Mouse (Mus musculus): ENCODE measurements around the gene Egfr. TPM values are rescaled to one million over a fixed set of nuclear protein-coding genes. Genes with fewer than 3 reads are reported as not detected.

Egfr gene
- polyA plus RNA-seq (2017; shearing (Covaris generic)): not detected

GRCm38 (mm10) chr11:16752007-16752348, at the start of gene Egfr:
Gene Egfr (plus strand): TSS chr11:16752203.
- no peak for ATAC-seq

GRCm38 (mm10) chr11:16703221-16703620, 48.8 kb upstream of the Egfr start:
- no peak for ATAC-seq

- no peak for ATAC-seq
These were observed 16.8 kb upstream of the Egfr start for GRCm38 (mm10) chr11:16735083-16735644.

- ATAC-seq: no peak
These were observed 14.7 kb upstream of the Egfr start for GRCm38 (mm10) chr11:16737323-16737722.

DNA sequence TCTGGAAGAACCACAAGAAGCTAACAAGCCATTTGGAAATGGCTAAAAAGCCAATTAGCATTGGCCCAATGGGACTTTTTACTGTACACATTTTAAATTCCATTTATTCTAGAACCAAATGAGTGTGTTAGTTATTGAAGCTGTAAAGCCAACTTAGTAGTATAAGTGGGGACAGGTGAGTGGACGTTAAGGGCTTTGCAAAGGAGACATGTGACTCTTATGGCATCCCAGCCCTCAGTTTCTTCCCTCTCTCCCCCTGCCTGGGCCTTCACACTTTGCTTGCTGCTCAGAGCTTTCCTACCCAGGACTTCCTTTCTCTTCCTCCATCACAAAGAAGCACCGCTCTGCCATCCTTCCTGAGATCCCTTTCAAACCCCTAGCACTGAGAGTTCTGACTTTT, 13.3 kb upstream of the Egfr start:
- no peak for ATAC-seq

DNA sequence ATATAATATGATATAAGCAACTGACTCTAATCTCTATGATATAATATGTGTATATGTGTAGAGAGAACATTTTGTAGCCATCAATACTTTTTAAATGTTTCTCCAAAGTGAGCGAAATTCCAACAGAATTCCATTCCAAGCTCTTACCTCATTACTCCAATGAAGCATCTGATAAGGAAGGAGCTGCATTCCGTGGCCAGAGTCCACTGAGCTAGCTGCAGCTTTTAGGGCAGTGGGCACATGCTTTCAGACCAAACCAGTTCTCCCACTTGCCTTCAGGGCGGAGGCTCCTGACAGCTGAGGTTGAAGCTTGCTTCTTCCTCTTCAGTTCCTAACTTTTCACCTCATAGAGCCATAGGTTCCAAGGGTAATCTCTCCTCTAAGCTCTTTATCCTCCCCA, 12.8 kb upstream of the Egfr start:
- no peak for ATAC-seq

GRCm38 (mm10) chr11:16740691-16741611, 11.1 kb upstream of the Egfr start:
- ATAC-seq: no peak

DNA sequence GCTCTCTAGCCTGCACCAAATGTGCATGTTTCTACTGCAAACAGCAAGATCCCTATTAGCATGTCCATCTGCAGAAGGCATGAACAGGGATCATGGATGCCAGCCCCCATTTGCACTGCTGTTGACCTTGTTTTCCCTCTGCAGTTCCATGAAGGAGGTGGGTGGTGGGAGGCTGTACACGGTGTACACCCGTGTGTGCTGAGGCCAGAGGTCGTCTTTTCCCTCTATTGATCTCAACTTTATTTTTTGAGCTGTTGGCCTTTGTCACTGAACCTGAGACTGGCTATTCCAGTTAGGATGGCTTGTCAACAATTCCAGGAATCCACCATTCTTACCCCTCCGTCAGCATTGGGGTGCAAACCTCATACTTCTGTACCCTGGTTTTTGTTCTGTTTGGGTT, 9.8 kb upstream of the Egfr start:
- no peak for ATAC-seq

GRCm38 (mm10) chr11:16742821-16743220, 9.2 kb upstream of the Egfr start:
- no peak for ATAC-seq

- ATAC-seq: no peak
These were observed 483 bp upstream of the Egfr start for GRCm38 (mm10) chr11:16751457-16751982.

DNA sequence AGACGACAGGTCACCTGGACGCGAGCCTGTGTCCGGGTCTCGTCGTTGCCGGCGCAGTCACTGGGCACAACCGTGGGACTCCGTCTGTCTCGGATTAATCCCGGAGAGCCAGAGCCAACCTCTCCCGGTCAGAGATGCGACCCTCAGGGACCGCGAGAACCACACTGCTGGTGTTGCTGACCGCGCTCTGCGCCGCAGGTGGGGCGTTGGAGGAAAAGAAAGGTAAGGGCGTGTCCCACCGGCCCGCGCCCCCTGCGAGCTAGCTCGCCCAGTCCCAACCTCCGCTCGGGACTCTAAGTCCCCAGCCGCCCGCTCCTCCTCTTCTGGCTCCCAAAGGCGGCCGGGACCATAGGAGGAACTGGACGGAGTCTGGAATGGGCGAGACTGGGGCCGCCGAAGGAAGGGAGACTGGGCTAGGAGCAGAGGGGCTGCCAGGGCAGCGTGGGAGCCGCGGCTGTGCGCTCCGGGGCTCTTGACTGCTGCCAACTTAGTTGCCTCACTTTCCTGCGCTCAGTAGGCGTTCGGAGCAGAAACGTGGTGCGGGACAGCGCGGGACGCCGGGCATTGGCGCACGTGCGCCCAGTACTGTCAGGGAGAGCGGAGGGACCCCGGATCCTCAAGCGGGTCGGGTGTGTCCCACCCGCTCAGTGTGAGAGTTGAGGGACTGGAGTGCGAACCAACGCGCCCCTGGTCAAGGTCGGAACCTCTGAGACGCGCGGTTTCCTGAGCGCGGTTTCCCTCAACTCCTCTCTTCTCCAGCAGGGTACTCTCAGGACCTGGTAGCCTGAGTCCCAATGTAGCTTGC, 548 bp downstream of the Egfr start:
- ATAC-seq: no peak

DNA sequence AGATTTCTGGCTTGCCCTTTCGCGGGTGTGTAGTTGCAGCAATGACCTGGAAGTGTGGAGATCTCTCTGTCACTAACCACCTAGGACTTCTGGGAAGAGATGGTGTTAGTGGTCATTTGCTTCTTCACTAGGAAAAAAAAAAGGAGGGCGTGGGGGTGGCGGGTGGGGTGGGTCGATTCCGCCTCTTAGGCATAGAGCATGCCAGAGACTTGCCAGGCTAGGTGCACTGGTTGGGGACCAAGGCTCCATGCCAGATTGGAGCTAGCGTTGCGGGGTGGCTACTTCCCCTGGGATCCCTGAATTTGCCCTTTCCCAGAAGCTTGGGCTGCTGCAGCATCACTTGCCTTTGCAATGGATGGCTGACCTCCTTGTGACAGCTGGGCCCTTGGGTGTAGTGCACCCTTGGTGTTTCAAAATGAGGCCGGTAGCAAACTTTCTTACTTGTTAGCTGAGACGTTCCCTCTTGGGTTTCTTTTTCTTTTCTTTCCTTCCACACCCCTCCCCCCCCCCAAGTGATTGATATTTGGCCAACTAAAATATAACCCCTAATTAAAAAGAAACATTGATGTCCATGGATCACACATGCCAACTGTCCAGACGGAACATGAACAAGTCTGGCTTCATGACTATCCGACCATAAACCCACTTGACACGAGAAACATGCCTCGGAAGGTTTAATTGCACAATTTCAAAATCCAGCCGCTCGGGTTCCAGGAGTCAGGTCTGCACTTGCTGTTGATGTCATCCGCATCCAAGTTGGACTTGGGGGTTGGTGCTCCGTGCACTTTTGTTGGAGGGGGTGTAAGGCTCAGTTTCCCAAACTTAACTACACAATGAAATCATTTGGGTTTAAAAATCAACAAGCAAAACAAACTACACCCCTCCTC, 1.4 kb downstream of the Egfr start:
- no peak for ATAC-seq

DNA sequence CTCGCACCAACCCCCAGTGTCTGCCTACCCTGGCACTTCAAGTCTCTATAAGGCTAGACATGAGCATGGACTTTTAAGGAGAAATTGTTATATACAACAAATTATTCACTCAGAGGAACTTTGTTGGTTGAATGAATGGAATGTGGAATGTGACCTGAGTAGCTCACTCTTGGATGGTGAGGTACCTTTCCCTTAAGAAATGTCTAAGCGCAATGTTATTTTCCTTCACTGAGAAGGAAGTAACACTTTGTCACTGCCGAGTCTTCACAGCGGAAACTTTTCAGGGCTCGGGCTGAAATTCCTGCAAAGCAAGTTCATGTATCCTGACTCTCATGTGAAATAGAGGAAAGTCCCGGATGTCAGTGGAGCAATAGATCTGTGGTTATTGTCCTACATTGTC, 7.9 kb downstream of the Egfr start:
- ATAC-seq: no peak

DNA sequence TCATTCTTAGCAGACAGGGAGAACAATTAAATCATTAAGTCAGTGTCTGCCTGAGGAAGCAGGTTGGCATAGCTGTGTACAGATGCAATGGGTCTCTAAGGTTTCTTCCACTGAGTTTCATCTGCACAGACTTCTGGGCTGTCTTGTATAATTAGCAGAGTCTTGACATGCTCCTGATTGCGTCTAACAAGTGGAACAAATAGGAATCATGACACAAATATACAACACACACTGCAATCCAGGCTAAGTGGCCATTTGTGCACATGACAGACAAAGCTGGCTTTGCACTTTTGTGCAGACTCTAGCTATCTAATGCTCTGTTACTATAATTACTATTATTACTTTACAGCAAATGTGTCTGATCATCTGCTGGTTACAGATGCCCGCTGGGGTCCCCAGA, 9.2 kb downstream of the Egfr start:
- ATAC-seq: no peak

DNA sequence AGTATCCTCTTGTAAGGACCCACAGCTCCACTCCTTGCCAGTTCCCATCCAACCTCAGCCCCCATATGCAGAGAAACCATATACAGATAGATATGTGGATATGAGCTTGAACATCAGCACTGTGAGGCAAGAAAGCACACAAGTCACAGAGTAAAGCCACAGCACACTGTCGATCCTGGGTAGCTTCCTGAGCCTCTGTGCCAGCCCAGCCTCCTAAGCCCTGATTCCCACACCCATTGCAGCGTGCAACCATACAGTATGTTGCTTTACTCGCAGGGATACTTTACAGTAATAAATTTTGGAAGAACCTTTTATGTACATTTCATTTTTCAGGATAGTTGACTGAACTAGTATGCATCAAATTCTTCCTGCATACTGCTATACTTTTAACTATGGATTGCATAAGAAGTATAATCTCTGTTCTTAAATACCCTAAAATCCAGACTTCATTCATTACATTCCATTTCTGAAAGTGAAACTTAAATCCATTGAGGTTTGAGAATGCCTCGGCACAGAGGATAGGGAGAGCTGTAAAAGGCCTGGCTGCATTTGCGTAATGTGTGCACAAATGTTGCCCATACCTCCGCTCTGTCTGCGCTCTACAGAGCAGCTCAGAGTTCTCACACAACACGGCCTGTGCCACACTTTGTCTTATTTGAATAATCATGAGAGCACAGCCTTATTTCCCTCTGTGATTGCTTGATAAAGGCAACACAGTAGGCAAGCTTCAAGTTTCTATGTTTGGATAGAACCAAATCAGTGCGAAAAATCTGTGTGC, 14.2 kb downstream of the Egfr start:
- ATAC-seq: no peak

DNA sequence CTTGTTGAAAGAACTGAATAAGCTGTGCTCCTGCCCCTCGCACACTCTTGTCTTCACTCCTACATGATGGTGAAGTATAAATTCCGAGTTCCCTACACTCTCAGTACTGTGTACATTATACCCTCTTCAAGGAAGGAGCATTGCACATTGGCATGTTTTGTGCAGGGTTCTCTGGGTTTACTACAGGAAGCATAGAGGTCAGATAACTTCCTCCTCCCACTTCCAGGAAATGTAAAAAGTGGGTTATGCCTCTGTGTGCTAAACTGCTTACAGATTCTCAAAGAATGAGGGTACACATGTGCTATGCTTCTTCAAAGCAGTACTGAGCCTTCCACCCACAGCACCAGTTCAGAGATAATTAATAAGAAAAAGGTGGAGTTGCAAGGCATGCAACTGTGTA, 16.0 kb downstream of the Egfr start:
- peak; percentile 56 for ATAC-seq

DNA sequence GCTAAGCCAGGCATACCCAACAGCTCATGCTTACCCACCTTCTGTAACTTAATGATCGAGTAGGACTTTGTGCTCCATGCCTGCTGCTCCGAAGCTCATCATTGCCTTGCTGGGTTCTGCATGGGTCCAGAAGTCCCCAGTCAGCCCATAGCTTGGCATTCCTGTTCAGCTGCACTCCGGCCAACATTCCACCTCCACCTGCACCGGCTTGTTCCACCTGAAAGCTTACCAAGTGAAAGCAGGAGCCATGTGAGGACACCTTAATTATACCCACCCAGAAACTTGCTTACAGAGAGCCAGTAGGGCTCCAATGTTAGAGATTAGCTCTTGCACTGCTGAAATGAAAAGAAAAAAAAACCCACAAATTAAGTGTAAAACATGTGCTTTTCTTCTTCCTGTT, 17.3 kb downstream of the Egfr start:
- ATAC-seq: no peak

- ATAC-seq: peak; percentile 37
These were observed 17.8 kb downstream of the Egfr start for GRCm38 (mm10) chr11:16769709-16770303.

- ATAC-seq: no peak
These were observed 19.0 kb downstream of the Egfr start for GRCm38 (mm10) chr11:16770966-16771365.

- ATAC-seq: no peak
These were observed 20.7 kb downstream of the Egfr start for GRCm38 (mm10) chr11:16772717-16773116.

DNA sequence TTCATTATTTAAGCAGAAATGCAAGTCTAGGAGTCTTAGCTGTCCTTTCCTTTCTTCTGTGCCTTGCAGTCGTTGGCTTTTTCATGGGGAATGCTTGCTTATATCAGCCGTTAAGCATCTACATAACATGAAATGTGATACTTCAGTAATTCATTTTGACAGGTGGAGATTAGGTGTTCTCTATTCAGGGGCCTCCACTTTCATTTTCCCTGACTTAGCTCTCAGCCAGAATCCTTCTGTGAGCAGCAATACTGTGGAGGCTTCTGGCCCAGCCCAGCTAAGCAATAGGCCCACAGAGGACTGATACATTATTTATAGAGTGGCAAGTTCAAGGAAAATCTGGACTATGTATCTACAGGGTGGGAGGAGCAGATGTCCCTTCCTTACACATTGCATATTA, 25.0 kb downstream of the Egfr start:
- no peak for ATAC-seq

All from inflammation-experienced regulatory T-cells, adult 6 months (primary cell).